Mouse (Mus musculus) left cerebral cortex, adult 2 months (tissue): ENCODE measurements around the gene Adamts9. TPM values are rescaled to one million over a fixed set of nuclear protein-coding genes. Genes with fewer than 3 reads are reported as not detected.

Experiments
- DNase-seq, 2 experiments: peaks; one replicate each; pipeline ENCODE4 v3.0.0; 2021 to 2022; ENCODE audit warnings: low spot score in 2 of 2, mixed read lengths in 1 of 2; ENCODE audit errors: extremely low spot score in 1 of 2
- H3K27ac ChIP-seq: fragments of 200-600 bp; 2 replicates; pipeline ENCODE4 v1.8.1; 2022
- H3K4me3 ChIP-seq: fragments of 200-600 bp; 2 replicates; pipeline ENCODE4 v1.8.1; 2022
- CTCF ChIP-seq: fragments of 200-600 bp; IDR thresholded peaks from 2 replicates; pipeline ENCODE4 v1.8.1; 2022; ENCODE audit warnings: antibody characterized with exemption, mild to moderate bottlenecking, moderate library complexity
- intact Hi-C: fragments of 180-260 bp; cut with DNase I; formaldehyde crosslinking; loops from one replicate; pipeline ENCODE4 v1.15.1; 2025
- total RNA-seq, 2 experiments: library from RNA; stranded (reverse); gene quantifications; 2 replicates each; pipeline ENCODE4 v1.2.3; 2021

Gene Adamts9
- total RNA-seq, 2 experiments from 2014 or later, result 2.8 to 3.9 TPM

GRCm38 (mm10) chr6:92920938-92921689 lies 22.2 kb downstream of the Adamts9 start:
- TF ChIP-seq CTCF, result no peak
- intact Hi-C loops, result no loop called here
- no peak overlapping the region for H3K27ac ChIP-seq
- no peak for DNase-seq
- no peak overlapping the region for H3K4me3 ChIP-seq

DNA sequence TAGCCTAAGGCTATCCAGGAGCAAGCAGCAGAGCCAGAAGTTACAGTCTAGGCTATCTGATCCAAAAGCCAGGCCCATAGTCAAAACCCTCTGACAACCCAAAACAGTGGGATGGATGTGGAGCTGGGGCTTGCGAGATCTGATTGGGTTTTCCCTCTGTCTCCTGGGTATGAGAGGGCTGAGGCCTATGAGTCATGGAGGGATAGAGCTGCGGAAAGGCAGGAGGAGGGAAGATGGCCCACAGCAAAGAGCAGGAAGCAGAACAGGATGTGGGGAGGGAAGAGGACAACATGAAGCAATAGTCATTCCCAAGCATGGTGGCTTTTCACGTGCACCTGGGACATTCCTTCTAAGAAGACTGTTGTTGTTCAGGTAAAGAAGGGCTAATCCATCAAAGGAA lies 32.7 kb downstream of the Adamts9 start:
- H3K4me3 ChIP-seq, result no peak overlapping the region
- DNase-seq, result no peak
- no peak overlapping the region for H3K27ac ChIP-seq
- no peak for TF ChIP-seq CTCF
- intact Hi-C loops, result no loop called here

GRCm38 (mm10) chr6:92909361-92909760 lies 33.9 kb downstream of the Adamts9 start:
- DNase-seq, result no peak
- TF ChIP-seq CTCF, result no peak
- intact Hi-C loops, result no loop called here
- no peak overlapping the region for H3K4me3 ChIP-seq
- H3K27ac ChIP-seq, result no peak overlapping the region

GRCm38 (mm10) chr6:92905922-92906321 lies 37.4 kb downstream of the Adamts9 start:
- H3K27ac ChIP-seq, result no peak overlapping the region
- no peak overlapping the region for H3K4me3 ChIP-seq
- DNase-seq, result no peak
- TF ChIP-seq CTCF, result no peak
- intact Hi-C loops, result no loop called here

- intact Hi-C loops, result no loop called here
- no peak for DNase-seq
- Histone ChIP-seq H3K27ac (no peak overlapping the region), H3K4me3 (no peak overlapping the region)
- no peak for TF ChIP-seq CTCF
Measured at GRCm38 (mm10) chr6:92904491-92904890, 38.8 kb downstream of the Adamts9 start.

DNA sequence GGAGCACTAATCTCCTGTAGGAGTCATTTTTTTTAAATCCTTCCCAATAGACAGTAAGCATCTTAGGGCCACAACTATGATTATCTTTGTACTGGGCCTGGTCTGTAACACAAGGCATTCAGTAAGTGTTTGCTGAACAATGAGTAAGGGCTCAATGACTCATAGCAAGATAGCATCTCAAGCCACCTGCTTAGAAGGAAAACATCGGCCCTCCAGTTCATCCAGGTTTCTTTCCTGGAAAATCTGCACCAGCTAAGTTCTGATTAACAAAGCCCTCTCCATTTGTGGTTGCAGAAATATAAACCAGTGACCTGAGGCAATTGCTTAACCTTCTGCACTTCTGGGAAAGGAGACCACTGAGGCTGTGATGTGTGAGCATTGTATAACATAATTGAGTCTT lies 39.3 kb downstream of the Adamts9 start:
- H3K27ac ChIP-seq, result no peak overlapping the region
- TF ChIP-seq CTCF, result no peak
- H3K4me3 ChIP-seq, result no peak overlapping the region
- DNase-seq, result no peak
- intact Hi-C loops, result no loop called here

DNA sequence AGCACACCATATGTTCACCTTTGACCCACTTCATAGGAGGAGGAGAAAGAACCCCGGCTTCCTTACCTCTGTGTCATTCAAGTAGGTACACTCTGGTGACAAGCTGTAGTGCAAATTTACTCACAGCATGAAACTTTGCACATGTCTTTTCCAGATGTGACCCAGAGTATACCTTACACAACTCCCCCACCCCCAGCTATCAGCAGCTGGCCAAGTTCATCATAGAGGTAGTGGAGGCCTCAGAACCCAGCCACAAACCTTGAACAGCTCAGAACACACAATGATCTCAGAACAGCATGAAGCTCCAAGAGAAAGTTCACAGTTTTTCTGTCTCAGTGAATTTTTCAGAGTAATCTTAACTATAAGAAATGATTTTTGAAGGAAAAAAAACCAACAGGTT lies 51.8 kb downstream of the Adamts9 start:
- no peak for TF ChIP-seq CTCF
- intact Hi-C loops, result no loop called here

GRCm38 (mm10) chr6:92883131-92883900 lies 60.0 kb downstream of the Adamts9 start:
- TF ChIP-seq CTCF, result no peak
- Histone ChIP-seq H3K4me3 (no peak overlapping the region), H3K27ac (no peak overlapping the region)
- intact Hi-C loops, result no loop called here
- no peak for DNase-seq

More for the DNA sequence above, 51.8 kb downstream of the Adamts9 start:
- H3K27ac ChIP-seq, result no peak overlapping the region
- H3K4me3 ChIP-seq, result no peak overlapping the region
- DNase-seq, result no peak

DNA sequence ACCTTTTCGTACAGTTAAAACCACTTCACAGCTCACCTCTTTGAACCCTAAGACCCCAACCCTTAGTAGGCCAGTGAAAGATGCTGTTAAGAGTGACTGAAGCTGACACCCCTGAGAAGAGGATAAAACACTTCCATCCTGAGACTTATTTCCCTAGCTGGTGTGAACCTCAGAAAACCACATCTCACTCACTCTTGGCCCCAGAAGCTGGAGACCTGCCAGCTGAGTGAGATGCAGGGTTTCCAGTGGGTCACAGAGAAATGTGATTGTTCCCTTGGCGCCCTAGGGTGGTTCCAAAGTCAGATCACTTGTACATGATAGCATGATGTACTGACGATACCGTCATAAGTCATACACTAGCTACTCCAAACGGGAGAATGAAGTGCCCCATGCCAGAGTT lies 60.8 kb downstream of the Adamts9 start:
- intact Hi-C loops, result no loop called here
- no peak for DNase-seq
- no peak for TF ChIP-seq CTCF
- Histone ChIP-seq H3K4me3 (no peak overlapping the region), H3K27ac (no peak overlapping the region)

DNA sequence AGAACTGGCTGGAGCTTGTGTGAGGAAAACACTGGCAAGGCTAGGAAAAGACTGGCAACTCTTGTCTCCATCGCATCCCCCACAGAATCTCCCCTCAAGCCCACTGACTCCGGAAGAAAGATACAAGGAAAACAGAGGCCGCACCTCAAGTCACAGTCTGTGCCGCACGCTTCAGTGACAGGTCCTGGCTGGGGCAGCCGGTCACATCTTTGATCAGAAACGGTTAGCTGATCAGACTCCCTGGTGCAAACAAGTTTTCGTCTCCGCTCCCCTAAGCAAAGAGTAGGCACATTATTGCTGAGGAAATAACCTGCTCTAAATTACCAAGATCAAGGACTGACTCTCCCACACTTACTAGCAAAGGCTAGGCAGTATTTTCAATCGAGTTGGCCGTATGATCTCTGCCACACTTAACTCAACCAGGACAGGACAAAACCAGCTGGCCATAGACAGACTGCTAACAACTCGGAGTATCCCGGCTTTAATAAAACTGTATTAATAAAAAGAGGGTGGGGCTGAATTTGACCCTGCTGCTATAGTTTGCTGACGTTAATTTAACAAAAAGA lies 63.5 kb downstream of the Adamts9 start:
- no peak overlapping the region for H3K4me3 ChIP-seq
- TF ChIP-seq CTCF, result no peak
- intact Hi-C loops, result no loop called here
- DNase-seq, result no peak
- no peak overlapping the region for H3K27ac ChIP-seq

GRCm38 (mm10) chr6:92878771-92879170 lies 64.5 kb downstream of the Adamts9 start:
- no peak for DNase-seq
- TF ChIP-seq CTCF, result no peak
- intact Hi-C loops, result no loop called here
- H3K27ac ChIP-seq, result no peak overlapping the region
- H3K4me3 ChIP-seq, result no peak overlapping the region

DNA sequence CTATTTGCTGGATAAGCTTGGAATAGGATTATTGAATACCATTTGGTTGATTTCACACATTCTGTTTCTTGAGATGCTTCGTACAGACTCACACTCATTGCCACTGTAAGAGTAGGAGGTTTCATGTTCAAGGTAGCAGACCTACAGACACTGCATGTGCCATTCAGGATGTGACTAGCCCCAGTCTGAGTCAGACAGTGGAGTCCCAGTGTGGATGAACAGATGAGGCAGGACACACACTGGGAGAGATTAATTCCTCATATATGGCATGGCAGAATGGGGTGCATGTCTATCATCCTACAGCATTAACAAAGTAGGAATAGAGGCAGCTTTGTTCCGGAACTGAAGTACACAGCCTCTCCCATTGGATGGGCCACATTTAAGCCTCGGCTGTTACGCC lies 66.1 kb downstream of the Adamts9 start:
- DNase-seq, result no peak
- intact Hi-C loops, result no loop called here
- no peak for TF ChIP-seq CTCF
- Histone ChIP-seq H3K27ac (no peak overlapping the region), H3K4me3 (no peak overlapping the region)

DNA sequence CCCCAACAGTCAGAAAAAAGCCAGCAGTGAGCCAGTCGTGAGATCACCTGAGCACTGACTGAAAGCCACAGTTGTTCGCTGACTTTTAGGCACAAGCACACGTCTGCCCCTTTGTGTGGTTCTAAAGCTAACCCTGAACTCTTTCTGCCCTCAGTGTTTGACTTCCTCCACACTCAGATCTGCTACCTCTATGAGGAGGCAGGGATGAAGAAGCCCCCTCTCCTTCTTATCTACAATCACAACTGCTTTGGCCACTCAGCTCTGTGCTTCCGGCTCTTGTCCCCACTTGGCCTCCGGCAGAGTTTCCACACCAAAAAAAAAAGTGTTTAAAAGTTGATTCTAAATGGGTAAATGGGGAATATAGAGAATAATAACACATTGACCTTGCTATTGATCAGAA lies 67.2 kb downstream of the Adamts9 start:
- TF ChIP-seq CTCF, result no peak
- intact Hi-C loops, result no loop called here
- no peak overlapping the region for H3K27ac ChIP-seq

More for the DNA sequence above, 67.2 kb downstream of the Adamts9 start:
- no peak for DNase-seq
- no peak overlapping the region for H3K4me3 ChIP-seq
